Mouse (Mus musculus): ENCODE results near the gene 1600015I10Rik.
"Not testable (repeated sequence)": the region's sequence is repeated elsewhere in the genome, so short reads cannot be mapped to it uniquely, and the experiment has no call there.

1600015I10Rik gene

DNA sequence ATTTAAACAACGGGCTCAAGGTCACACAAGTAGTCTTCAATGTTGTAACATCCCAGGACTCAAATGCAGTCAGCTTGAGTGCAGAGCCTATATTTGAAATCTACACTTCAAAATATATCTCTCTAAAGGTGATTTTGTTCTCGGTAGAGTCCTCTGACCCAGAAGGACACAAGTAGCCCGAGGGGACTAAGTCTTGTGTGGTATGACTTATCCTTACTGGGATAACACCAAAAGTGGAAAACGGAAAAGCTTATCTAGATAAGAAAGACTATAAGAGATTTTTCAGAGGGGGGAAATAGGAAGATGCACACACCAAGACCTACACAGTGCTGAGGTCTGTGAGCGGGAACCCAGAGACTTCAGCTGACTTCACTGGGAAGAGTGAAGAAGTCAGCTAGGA lies at the start of gene 1600015I10Rik:
1600015I10Rik (plus strand) TSS at position 301 of the 400 bp plus-strand sequence.
- Histone ChIP-seq H3K4me1 (replicated peaks; ENCODE audit: low read depth, low read length) (0 out of 2 replicates have a peak, but pooled peaks cover 5% of the 10 kb centered on the region), H3K36me3 (ENCODE audit: insufficient read depth, low read length) (no peaks in the 10 kb centered on the region), H3K4me3 (replicated peaks; ENCODE audit: low read length) (no peak within 1 kb of the TSS), H3K27me3 (ENCODE audit: insufficient read depth, low read length) (peaks cover 7% of the 10 kb centered on the region; the same call in 1 of the 2 replicates), H3K9me3 (ENCODE audit: low read length) (peaks cover 5% of the 10 kb centered on the region)
- no peak for TF ChIP-seq NANOG (IDR thresholded peaks at IDR 0.05; ENCODE audit: borderline replicate concordance, low read length)
- no peak for TF ChIP-seq POU5F1 (IDR thresholded peaks at IDR 0.05; ENCODE audit: borderline replicate concordance, low read length)
- no peak for TF ChIP-seq CTCF (conservative IDR thresholded peaks at IDR 0.05; ENCODE audit: low read length)

DNA sequence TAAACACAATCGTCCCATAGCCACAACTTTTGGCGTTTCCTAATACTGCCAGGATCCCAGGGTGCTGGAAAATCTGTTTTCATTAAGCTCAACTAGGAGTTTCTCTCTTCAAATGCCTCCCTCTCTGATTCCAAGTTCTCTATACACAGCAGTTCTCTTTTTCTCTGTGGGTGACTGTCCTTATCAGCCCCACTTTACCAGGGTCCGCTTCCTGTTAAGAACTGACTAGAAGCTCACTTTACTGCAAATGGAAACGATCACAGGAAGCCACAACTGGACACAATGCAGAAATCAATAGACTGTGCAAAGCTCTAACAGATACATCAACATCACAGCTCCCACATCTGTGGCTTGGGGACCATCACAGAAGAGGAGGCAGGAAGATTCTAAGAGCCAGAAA lies 35.5 kb upstream of the 1600015I10Rik start:
- H3K4me1 ChIP-seq (replicated peaks; ENCODE audit: low read depth, low read length), result no peaks in the 10 kb centered on the region

DNA sequence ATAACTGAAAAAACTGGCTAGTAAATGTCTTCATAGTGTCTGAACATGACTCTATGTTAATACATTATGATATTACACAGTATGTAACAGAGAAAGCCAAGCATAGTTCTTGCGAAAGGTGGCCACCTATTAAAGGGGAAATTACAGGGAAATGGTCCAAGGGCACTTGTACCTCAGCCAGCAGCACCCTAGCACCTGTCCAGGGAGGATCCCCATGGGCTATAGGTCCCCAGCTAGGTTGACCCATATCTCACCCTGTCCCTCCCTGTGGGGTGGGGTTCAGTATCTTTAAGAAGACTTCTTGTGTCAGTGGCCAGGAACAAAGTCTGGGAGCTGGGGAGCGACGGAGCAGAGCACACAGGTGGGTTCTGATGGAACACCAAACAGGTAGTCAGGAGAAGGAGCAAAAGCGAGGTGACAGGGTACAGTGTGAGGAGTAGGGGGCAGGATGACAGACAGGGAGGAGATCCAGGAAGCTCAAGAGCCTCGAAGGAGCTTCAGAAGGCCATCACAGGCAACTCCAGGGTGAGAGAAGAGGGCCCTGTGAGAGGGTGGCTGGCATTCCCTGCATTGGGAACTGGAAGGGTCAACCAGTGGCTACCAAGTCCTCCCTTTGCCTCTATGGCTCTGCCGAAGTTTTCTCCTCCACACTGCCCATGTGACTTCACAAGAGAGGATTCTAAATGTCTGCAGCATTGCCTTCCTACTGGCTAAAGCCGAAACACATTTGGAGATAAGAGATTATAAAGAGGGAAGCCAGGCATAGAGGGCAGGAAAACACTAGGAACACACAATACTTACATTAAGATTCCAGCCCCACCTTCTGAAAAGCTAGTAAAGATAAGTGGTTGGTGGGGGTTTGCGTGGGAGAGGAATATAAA lies 34.5 kb upstream of the 1600015I10Rik start:
- Histone ChIP-seq H3K27me3 (ENCODE audit: insufficient read depth, low read length) (no peaks in the 10 kb centered on the region), H3K9me3 (ENCODE audit: low read length) (peaks cover 79% of the 10 kb centered on the region), H3K36me3 (ENCODE audit: insufficient read depth, low read length) (no peaks in the 10 kb centered on the region), H3K4me3 (replicated peaks; ENCODE audit: low read length) (no peak overlapping the region), H3K4me1 (replicated peaks; ENCODE audit: low read depth, low read length) (no peaks in the 10 kb centered on the region)
- no peak for TF ChIP-seq NANOG (IDR thresholded peaks at IDR 0.05; ENCODE audit: borderline replicate concordance, low read length)

More for the DNA sequence above, 35.5 kb upstream of the 1600015I10Rik start:
- Histone ChIP-seq H3K36me3 (ENCODE audit: insufficient read depth, low read length) (no peaks in the 10 kb centered on the region), H3K27me3 (ENCODE audit: insufficient read depth, low read length) (no peaks in the 10 kb centered on the region), H3K9me3 (ENCODE audit: low read length) (peaks cover 79% of the 10 kb centered on the region), H3K4me3 (replicated peaks; ENCODE audit: low read length) (no peak overlapping the region)
- TF ChIP-seq POU5F1 (IDR thresholded peaks at IDR 0.05; ENCODE audit: borderline replicate concordance, low read length), result no peak
- no peak for TF ChIP-seq CTCF (conservative IDR thresholded peaks at IDR 0.05; ENCODE audit: low read length)
- TF ChIP-seq NANOG (IDR thresholded peaks at IDR 0.05; ENCODE audit: borderline replicate concordance, low read length), result no peak

DNA sequence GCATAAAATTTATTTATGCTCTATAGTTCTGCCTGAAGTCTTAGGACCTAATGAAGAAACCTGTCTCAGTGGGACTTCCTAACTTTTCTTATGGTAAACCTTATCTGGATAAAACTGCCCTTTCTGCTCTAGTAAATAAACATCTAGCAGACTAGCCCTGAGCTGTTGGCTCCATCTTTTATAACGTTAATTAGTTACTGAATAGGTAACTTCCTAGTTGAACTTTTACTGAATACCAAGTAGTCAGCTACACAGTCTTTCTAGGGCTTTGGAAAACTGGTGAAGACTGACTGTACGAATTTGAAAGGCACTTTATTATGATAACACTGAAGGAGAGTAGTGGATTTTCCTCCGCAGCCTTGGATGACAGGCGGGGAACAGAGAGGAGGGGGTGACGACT lies 33.8 kb upstream of the 1600015I10Rik start:
- no peak overlapping the region for H3K4me3 ChIP-seq (replicated peaks; ENCODE audit: low read length)
- TF ChIP-seq POU5F1 (IDR thresholded peaks at IDR 0.05; ENCODE audit: borderline replicate concordance, low read length) (no peak), NANOG (IDR thresholded peaks at IDR 0.05; ENCODE audit: borderline replicate concordance, low read length) (no peak), CTCF (conservative IDR thresholded peaks at IDR 0.05; ENCODE audit: low read length) (no peak)
- no peaks in the 10 kb centered on the region for H3K36me3 ChIP-seq (ENCODE audit: insufficient read depth, low read length)
- no peaks in the 10 kb centered on the region for H3K27me3 ChIP-seq (ENCODE audit: insufficient read depth, low read length)
- H3K9me3 ChIP-seq (ENCODE audit: low read length), result peaks cover 74% of the 10 kb centered on the region
- H3K4me1 ChIP-seq (replicated peaks; ENCODE audit: low read depth, low read length), result no peaks in the 10 kb centered on the region

DNA sequence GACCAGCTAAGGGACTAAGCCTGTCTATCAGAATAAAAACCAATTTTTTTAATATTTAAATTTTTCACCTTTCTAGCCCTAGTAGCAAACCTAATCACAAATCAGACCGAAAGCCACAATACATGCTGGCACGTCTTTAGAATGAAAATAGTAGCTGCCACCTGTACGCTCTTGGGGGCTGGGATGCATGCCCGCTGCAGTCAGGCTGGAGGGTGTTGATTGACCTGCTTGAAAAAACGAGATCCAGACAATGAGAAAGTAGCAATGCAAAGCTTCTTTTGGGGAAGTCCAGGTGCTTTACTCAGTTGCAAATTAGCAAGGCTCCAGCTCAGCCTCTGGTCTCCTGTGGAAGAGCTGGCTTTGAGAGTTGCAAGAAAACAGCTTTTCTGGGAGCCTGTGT lies 32.7 kb upstream of the 1600015I10Rik start:
- no peaks in the 10 kb centered on the region for H3K27me3 ChIP-seq (ENCODE audit: insufficient read depth, low read length)
- no peaks in the 10 kb centered on the region for H3K4me1 ChIP-seq (replicated peaks; ENCODE audit: low read depth, low read length)
- H3K9me3 ChIP-seq (ENCODE audit: low read length), result peaks cover 64% of the 10 kb centered on the region
- H3K4me3 ChIP-seq (replicated peaks; ENCODE audit: low read length), result no peak overlapping the region
- H3K36me3 ChIP-seq (ENCODE audit: insufficient read depth, low read length), result no peaks in the 10 kb centered on the region
- no peak for TF ChIP-seq POU5F1 (IDR thresholded peaks at IDR 0.05; ENCODE audit: borderline replicate concordance, low read length)
- no peak for TF ChIP-seq NANOG (IDR thresholded peaks at IDR 0.05; ENCODE audit: borderline replicate concordance, low read length)
- no peak for TF ChIP-seq CTCF (conservative IDR thresholded peaks at IDR 0.05; ENCODE audit: low read length)

DNA sequence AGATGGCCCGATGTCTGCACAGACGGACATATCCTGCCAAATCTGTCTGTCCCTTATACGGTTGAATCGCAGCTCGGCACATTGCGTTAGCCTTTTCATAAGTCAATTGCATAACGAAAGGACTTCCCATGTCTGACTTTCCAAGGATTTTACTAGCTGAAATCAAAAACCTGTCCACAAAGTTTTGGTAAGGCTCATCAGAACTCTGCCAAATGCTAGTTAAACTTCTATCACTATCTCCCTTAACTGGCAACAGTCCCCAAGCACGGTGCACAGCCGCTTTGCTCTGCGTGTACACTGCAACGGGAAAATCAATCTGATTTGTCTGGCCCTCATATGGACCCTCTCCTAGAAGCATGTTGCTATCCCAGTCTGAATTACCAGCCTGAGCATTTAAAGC lies 28.4 kb upstream of the 1600015I10Rik start:
- not testable (repeated sequence) for H3K27me3 ChIP-seq (ENCODE audit: insufficient read depth, low read length); H3K4me3 ChIP-seq (replicated peaks; ENCODE audit: low read length); H3K4me1 ChIP-seq (replicated peaks; ENCODE audit: low read depth, low read length); H3K36me3 ChIP-seq (ENCODE audit: insufficient read depth, low read length)
- peaks cover 46% of the 10 kb centered on the region for H3K9me3 ChIP-seq (ENCODE audit: low read length)

DNA sequence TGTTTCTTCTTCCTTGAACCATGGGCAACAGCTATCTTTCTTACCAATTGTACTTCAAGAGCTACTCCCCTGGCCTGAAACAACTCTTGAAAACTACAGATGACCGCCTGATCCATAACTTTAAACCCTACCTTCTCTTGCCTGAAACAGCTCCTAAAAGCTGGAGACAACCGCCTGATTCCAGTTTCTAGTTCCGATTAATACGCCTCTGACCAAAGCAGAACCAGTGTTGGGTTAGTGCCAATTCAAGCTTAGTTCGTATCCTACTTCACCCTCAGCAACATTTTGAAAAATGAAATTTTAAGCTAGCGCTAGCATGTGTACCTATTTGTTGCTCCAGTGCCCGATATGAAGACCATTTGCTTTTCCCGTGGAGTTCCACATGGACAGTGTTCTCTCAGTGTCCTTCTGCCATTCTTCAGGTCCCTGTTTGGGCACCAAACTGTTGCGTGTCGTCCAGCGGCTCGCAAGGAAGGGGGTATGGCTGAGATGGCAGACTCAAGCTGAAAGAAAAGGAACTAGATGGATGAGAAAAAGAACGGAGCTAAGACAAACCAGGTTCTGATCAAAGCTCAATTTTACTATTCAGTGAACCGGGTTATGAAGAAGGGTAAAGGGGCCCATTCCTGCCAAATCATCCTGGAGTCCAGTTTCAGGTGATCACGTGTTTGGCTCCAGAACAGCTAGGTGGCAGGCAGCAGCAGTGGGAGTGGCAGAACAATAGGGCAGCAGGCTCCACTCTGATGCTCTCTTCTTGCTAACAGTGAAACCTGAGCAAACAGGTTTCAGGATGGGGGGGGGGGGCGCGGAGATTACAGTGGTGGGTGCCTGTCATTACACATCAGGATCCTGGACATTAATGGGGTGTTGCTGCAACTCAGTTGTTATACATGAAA lies 26.9 kb upstream of the 1600015I10Rik start:
- Histone ChIP-seq H3K9me3 (ENCODE audit: low read length) (peaks cover 32% of the 10 kb centered on the region), H3K4me3 (replicated peaks; ENCODE audit: low read length) (no peak overlapping the region), H3K36me3 (ENCODE audit: insufficient read depth, low read length) (no peaks in the 10 kb centered on the region), H3K4me1 (replicated peaks; ENCODE audit: low read depth, low read length) (peaks cover 7% of the 10 kb centered on the region), H3K27me3 (ENCODE audit: insufficient read depth, low read length) (no peaks in the 10 kb centered on the region)
- TF ChIP-seq CTCF (conservative IDR thresholded peaks at IDR 0.05; ENCODE audit: low read length) (no peak), POU5F1 (IDR thresholded peaks at IDR 0.05; ENCODE audit: borderline replicate concordance, low read length) (no peak), NANOG (IDR thresholded peaks at IDR 0.05; ENCODE audit: borderline replicate concordance, low read length) (no peak)

DNA sequence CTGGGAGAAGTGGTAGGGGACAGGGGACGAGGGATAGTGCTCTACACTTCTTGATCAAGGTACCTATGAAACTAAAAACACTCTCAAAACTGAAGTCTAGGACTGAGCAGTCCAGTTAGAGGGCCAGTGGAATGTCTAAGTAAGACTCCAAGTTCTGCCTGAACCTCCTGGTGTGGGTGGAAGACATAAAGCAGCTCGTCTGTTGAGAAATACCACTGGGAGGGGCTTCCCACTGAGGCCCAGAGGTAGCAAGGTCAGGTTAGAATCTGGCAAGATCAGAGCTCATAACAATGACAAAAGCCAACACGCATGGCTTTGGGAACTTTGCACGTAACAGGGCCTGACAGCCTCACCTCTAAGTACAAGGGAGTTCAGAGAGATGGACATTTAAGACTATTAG lies 26.3 kb upstream of the 1600015I10Rik start:
- no peak for TF ChIP-seq NANOG (IDR thresholded peaks at IDR 0.05; ENCODE audit: borderline replicate concordance, low read length)
- no peak for TF ChIP-seq POU5F1 (IDR thresholded peaks at IDR 0.05; ENCODE audit: borderline replicate concordance, low read length)
- no peak for TF ChIP-seq CTCF (conservative IDR thresholded peaks at IDR 0.05; ENCODE audit: low read length)
- no peaks in the 10 kb centered on the region for H3K36me3 ChIP-seq (ENCODE audit: insufficient read depth, low read length)
- no peak overlapping the region for H3K4me3 ChIP-seq (replicated peaks; ENCODE audit: low read length)
- no peaks in the 10 kb centered on the region for H3K27me3 ChIP-seq (ENCODE audit: insufficient read depth, low read length)
- H3K4me1 ChIP-seq (replicated peaks; ENCODE audit: low read depth, low read length), result peaks cover 7% of the 10 kb centered on the region
- peaks cover 27% of the 10 kb centered on the region for H3K9me3 ChIP-seq (ENCODE audit: low read length)

Data from E14TG2a.4 (cell line).